9 mouse cellular contexts compared by ENCODE assay signal in genomic region chr7:28148263-28148662, GRCm38 (mm10). TPM values are rescaled to one million over a fixed set of nuclear protein-coding genes. Genes with fewer than 3 reads are reported as not detected.
DNase-seq lines count a peak whose midpoint lies in the region; ATAC-seq lines count a peak whose summit lies in the region.
"Had no signal": no experiment of that assay in that cellular context is flagged by ENCODE, and none has a peak within 500 bp of the region (broad histone marks: within the 10 kb centered on the region; RNA-seq: fewer than 3 reads in every experiment).

No protein-coding gene starts in this region.

- H3K4me1 ChIP-seq in lung, embryonic 16.5 days (replicated peaks; ENCODE audit: control insufficient read depth, insufficient read depth, low read length): no peaks in the 10 kb centered on the region

- no peak overlapping the region for H3K4me3 ChIP-seq in lung, embryonic 16.5 days (ENCODE audit: low read length)

- no peak overlapping the region for H3K4me2 ChIP-seq in lung, embryonic 16.5 days (ENCODE audit: low read depth, low read length)

- peak; percentile 66 to 77 for DNase-seq in CD8-positive naive resting alpha-beta T cell, adult 2 months (ENCODE audit: low read depth in 2 of 2, low spot score in 2 of 2)
- DNase-seq in ZHBTc4 (ENCODE audit: low read depth, low spot score): peak; percentile 90
- DNase-seq in embryo, embryonic 10 days (ENCODE audit: low spot score): peak; percentile 79
- peak; percentile 61 to 81 for DNase-seq in heart, postnatal 10 days
- peak; percentile 52 to 86 for DNase-seq in kidney, postnatal 36 days
- DNase-seq in retina, postnatal 7 days (ENCODE audit: low read depth, low spot score): peak; percentile 56
- DNase-seq in urinary bladder, postnatal 14 days (ENCODE audit: low spot score): peak; percentile 75

- no peaks in the 10 kb centered on the region for H3K9me3 ChIP-seq in lung, embryonic 16.5 days (ENCODE audit: control insufficient read depth, low read length)

- ATAC-seq in lung, embryonic 16.5 days (ENCODE audit: low read depth): peak; percentile 15; the same call in 1 of the 2 replicates

- H3K27ac ChIP-seq in lung, embryonic 16.5 days (ENCODE audit: low read length): no peak overlapping the region

- no peaks in the 10 kb centered on the region for H3K36me3 ChIP-seq in lung, embryonic 16.5 days (ENCODE audit: control insufficient read depth, insufficient read depth, low read length)

- H3K9ac ChIP-seq in lung, embryonic 16.5 days (ENCODE audit: low read length): no peak overlapping the region

- no peaks in the 10 kb centered on the region for H3K27me3 ChIP-seq in lung, embryonic 16.5 days (ENCODE audit: control insufficient read depth, insufficient read depth, low read depth, low read length)

- WGBS in lung, embryonic 16.5 days: 15% methylated on average over 3 of the region's 3 CpGs

- intact Hi-C loops in heart, postnatal 10 days (cut with DNase I): loop anchor here (1.0 to 5.0 kb wide), 4 partner anchors 21 to 151 kb away; partner anchors contain the start of genes Fbl and Psmc4

RNA-seq across cellular contexts. Expression of gene 9530053A07Rik, which starts 19.0 kb away (rescaled TPM):
- total RNA-seq in heart, postnatal 10 days (2021): not detected
- 0.06 TPM in 1 of 2 replicates, not detected in the other for polyA plus RNA-seq in lung, embryonic 16.5 days (2015; fragmentation: Nextera tagmentation; extraction: Ambion mirVana)
- total RNA-seq: layer of hippocampus, adult 8-10 months had no signal

RNA-seq across cellular contexts. Expression of gene Fbl, which starts 21.2 kb away (rescaled TPM):
- 10 to 100 TPM; 46.8 to 50.0 TPM for total RNA-seq in heart, postnatal 10 days (2021)
- 69.3 and 84.5 TPM in 2 replicates for polyA plus RNA-seq in lung, embryonic 16.5 days (2015; fragmentation: Nextera tagmentation; extraction: Ambion mirVana)

RNA-seq across cellular contexts. Expression of gene Dyrk1b, which starts 31.0 kb away (rescaled TPM):
- total RNA-seq in heart, postnatal 10 days (2021): 10 to 100 TPM; 32.2 to 35.6 TPM
- 12.3 TPM in 2 replicates for polyA plus RNA-seq in lung, embryonic 16.5 days (2015; fragmentation: Nextera tagmentation; extraction: Ambion mirVana)
